Mouse (Mus musculus) spleen, postnatal 14 days (tissue): Measurements from ENCODE around the gene March9.
"Not testable (repeated sequence)": the region's sequence is repeated elsewhere in the genome, so short reads cannot be mapped to it uniquely, and the experiment has no call there.

Experiments
- DNase-seq, 2 experiments: peaks; one replicate each; pipeline ENCODE4 v3.0.0; 2021 to 2022; ENCODE audit warnings: low spot score in 2 of 2

Gene March9

DNA sequence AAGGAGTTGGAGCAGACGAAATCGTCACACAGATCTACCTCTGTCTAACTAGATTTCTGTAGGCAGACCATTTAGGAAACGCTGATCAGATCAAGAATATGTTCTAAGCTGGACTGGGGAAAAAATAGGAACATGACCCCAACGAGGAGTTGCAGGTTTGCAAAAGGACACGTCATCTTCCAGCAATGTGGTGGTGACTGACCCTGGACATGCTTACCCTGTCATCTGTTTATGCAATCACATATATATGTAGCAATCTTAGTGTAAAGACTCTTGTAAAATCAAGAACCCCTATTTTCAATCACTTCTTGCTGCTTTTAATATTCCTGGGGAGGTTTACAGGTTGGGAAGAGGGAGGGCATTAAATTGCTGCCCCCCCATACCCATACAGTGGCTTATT is 2.5 kb upstream of the March9 start:
- DNase-seq, result no peak

DNA sequence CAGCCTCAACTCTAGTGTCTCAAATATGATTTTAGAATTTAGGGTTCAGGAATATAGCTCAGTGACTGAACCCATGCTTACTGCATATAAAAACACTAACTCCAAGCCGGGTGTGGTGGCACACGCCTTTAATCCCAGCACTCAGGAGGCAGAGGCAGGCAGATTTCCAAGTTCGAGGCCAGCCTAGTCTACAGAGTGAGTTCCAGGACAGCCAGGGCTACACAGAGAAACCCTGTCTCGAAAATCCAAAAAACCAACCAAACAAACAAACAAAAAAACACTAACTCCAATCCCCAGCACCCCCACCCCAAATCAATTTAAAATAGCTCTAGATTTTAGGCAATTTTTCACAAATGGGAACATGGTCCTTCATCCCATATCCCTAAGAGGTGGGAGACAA is 2.1 kb upstream of the March9 start:
- DNase-seq, result not testable (repeated sequence)

DNA sequence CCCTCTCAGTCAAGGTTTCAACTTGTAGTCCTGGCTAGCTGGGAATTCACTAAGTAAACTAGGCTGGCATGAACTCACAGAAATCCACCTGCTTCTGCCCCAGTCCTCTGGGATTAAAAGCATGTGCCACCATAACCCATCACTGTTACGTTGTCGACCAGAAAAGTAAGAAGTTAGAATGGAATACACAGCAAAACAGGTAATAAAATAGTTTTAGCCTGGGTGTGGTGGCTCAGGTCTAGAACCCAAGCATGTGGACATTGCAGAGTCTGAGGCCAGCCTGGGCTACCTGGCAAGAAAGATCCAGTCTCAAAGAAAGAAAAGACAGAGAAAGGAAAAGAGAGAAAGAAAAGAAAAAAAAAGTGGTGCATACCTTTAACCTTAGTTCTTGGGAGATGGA is 1.5 kb upstream of the March9 start:
- DNase-seq, result no peak

DNA sequence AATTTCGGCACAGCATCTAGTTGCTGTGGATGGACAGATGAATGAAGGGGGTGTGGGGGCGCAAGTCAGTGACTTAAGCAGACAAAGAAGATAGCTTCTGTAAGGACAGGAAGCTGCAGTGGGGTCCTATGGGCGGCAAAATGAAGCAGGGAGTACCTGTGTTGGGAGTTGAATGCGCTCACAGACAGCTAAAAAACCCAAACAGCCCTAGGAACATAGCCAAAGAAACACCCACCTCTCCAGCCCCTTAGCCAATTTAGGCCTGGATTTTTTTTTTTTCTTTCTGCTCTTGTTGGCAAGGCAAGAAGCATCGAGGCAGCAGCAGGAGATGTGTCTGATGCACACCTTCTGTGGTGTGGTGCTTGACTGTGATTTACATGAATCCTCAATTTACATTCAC is 1.1 kb upstream of the March9 start:
- no peak for DNase-seq

DNA sequence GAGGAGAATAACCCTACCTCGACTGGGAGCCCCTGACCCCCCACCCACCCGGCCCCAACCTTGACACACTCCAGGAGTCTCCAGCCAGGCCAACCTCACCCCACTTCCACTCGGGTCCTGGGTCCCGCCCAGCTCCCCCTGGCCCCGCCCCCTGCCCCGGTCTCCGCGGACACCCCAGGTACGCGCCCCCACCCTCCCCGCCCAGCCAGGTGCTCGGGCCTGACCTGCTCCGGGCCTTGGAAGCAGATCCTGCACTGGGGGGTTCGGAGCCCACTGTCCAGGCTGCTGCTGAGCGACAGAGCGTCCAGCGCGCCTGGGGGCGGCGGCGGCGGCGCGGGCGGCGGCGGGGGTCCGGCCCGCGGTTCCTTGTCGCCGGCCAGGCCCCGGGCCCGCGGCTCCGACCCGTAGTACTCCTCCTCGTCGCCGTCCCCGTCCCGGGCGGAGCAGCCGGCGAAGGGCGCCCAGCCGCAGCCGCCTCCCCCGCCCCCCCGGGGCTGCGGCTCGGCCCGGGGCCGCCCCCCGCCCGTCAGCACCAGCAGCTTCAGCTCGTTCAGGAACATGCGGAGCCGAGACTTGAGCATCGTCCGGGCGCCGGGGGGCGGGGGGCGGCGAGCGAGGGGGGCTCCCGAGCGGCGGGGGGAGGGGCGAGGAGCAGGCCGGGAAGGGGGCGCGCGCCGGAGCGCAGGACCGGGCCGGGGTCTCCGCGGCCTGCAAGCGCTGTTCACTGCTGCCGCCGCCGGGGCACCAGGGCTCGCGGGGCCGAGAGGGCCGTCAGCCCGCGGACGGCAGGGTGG is 613 bp downstream of the March9 start:
- no peak for DNase-seq

DNA sequence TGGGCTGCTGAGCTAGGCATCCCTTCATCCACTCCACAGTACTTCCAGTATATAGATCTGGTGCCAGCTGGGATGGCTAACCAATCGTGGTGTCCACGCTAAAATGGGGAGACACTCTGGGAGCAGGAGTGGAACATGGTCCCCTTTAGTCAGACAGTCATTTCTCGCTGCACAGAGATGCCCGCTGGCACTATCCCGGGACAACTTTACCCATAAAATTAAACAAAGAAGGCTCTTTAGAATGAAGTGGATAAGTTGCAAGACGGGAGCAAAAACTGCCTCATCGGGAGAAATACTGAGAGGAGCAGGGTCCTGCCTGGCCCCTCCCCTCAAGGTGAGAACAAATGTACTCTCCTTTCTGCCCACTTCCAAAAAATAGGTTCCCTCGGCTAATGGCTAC is 1.3 kb downstream of the March9 start:
- DNase-seq, result no peak

DNA sequence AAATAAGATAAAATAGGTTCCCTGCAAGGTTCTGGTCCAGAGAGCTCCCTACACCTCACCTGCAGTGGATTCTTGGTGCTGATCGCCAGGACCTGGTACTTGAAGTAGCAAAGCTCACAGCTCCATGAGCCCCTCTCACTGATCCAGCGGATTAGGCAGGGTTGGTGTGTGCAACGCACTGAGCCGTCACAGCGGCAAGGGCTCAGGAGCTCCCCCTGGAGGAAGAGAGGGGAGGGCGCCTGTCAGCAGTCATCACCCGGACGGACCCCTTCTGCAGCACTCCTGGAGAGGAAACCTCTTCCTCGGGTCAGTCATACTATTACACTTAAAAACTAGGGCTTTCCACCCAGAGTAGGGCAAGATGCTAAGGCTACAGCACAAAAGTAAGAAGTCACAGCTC is 1.8 kb downstream of the March9 start:
- peak; percentile 55 to 72 for DNase-seq

DNA sequence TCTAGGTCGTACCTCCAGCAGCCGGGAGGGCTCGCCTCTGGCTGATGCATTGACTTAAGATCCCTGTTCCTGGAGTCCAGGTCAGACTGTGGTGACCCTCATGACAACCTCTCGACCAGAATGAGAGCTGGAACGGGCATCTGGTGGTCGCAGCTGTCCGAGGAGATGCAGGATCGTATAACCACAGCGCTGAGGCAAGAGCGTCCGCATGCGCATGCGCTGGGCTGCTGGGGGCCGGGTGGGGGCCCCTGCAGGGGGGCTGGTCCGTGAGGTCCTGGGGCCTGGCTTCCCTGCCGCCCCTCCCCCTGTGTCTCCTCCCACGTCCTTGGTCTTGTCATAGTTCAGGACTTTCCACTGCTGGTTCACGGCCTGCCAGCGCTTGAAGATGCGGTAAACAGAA is 3.5 kb downstream of the March9 start:
- DNase-seq, result no peak

DNA sequence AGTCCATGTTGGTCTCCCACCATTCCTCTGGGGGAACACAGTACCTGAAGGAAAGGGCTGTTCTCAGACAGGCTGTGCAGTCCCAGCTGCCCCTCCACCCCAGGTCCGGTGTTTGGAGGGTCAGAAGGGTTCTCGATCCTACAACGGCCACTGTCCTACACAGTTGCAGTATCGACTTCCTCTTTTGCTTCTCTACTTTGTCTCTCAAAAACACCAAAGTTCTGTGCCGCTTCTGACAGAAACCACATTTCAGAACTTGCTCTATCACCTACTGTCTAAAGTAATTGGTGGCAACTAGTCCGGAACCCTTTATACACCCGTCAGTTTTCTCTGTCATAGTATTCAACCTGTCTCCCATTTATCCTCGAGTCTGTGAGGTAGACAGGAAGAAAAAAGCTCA is 4.6 kb downstream of the March9 start:
- DNase-seq, result no peak

DNA sequence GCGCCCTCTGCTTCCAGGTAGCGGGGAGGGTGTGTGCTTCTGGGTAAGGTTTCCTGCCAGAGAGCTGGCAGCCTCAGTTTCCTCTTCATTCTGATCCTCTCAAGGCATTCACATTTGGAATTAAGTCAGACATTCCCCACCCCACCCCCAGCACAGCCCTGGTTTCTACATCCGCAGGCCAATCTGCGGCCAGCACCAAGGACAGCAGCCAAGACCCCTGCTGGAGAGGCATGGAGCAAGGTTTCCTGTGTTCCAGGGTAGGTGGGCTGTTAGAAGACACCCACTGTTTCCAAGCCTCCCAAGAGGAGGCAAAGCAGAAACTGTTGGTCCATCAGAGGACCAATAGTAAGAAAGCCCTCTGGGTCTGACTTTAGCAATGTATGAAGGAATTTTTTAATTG is 5.3 kb downstream of the March9 start:
- DNase-seq, result no peak

DNA sequence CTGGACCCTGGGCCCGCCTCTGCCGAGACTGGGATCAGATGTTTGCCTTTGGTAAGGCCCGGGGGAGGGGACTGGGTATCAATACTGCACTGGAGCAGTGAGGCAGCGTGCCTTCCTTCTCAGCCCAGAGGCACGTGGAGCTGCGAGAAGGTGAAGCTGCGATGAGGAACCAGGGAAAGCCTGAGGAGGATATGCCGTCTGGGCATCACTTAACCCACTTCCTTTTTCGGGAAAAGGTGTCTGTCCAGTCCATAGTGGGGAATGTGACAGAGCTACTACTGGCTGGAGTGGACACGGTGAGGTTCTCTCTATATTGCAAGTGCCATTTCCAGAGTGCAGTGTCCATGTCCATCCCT is 9.9 kb downstream of the March9 start:
- DNase-seq, result no peak

DNA sequence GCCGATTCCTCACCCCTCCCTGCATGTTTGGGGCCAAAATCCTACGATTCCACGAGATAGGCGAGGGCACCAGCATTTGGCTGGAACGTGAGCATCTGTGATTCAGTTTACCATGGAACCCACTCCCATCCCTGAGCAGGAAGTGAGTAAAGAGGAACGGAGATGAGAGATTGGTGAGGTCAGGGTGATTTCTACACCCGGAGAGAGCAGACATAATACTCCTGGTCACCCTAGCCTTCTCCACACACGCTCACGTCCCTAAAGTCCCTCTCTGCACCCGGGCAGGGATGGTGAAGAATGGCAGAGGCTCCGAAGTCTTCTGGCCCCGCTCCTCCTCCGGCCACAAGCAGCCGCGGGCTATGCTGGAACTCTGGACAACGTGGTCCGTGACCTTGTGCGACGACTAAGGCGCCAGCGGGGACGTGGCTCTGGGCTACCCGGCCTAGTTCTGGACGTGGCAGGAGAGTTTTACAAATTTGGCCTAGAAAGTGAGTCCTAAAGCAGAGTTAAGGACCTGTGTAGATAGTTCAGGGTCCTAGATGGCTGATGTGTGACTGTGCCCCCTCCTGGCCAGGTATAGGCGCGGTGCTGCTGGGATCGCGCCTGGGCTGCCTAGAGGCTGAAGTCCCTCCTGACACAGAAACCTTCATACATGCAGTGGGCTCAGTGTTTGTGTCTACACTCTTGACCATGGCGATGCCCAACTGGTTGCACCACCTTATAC is 10.4 kb downstream of the March9 start:
- no peak for DNase-seq

DNA sequence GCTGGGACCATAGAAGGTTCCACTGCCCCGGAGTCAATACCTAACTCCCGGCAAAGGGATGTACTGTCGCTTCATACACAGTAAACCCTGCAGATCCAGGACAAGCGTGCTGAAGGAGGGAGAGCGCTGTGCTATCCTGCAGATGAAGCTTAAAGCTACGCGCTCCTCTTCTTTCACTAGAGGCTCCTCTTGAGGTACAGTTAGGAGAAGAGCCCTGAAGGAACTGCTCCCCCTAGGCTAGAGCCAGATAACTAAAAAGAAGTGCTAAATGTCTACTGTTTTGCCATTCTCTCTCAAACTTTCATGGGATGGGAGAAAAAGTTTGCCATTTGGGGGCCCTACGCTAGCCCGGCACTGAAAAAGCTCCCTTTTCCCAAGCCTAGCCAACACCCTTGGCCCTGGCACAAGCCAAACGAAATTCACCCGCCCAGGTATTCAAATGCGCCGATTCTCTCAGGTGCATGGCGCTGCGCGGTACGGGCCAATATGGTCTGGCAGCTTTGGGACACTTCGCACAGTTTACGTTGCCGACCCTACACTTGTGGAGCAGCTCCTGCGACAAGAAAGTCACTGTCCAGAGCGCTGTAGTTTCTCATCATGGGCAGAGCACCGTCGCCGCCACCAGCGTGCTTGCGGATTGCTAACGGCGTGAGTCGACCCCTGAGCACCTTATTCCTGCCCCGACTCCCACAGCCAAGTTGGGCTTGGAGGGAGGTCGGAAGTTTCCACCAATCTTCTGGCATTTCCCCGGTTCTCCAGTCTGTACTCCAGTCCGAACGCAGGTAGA is 11.2 kb downstream of the March9 start:
- no peak for DNase-seq

DNA sequence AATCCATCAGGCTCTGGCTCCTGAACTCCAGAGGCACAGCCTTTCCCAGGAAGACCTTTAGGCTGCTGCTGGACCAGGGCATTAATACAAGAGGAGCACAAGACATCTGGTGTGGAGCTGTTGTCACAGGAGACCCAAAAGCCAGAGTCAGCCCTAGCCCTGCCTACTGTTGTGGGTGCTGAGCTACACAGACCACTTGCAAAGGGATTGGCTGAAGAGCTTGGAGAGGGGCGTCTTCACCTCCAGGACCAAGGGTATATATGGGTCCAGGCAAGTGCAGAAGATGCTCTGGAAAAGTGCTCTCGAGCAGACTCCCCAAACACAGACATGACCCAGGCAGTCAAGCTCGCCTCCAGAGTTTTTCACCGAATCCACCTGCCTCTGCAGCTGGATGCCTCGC is 12.0 kb downstream of the March9 start, which contains the start of gene Cyp27b1:
Gene Cyp27b1, plus strand, starts transcription at position 297 of the 400 bp plus-strand sequence.
- DNase-seq, result no peak

DNA sequence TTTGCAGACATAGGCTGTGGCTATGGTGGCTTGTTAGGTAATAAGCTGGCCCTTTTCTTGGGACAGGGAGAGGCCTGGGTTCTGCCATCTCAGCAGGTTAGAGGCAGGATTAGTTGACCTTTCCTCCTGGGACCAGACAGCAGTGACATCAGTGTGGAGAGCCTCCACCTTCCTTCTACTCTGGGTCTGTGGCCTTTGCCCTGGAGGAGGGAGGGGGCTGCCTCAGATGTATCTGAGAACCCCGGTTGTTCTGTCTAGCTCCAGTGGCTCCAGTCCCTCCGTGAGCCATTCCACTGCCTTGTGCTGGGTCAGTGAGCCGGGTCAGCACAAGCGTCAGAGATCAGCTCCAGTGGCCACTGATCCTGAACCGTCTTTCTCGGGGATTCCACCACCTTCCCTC is 16.8 kb downstream of the March9 start:
- no peak for DNase-seq

DNA sequence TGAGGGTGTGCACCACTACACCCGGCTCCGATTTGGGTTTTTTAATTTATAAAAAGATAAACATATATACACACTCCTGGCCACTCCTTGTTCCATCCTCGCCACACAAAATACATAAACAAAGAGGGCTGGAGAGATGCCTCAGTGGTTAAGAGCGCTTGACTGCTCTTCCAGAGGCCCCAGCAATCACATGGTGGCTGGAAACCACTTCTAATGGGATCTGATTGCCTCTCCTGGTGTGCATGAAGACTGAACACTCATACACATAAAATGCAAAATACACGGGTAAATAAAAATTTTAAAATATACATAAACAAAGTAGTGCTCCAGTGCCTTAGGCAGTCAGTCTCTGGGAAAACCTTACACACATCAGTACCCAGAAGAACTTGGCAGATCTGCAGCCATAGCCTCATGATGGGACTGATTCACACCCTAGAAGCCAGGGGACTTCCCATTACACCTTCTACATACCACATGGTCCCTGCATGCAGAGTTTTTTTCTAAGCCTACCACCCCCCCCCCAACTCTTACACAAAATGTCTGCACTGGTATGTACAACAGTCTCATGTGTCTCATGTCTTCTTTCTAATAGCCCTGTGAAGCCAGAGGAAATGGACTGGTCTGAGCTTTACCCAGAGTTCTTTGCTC is 17.4 kb downstream of the March9 start:
- no peak for DNase-seq

DNA sequence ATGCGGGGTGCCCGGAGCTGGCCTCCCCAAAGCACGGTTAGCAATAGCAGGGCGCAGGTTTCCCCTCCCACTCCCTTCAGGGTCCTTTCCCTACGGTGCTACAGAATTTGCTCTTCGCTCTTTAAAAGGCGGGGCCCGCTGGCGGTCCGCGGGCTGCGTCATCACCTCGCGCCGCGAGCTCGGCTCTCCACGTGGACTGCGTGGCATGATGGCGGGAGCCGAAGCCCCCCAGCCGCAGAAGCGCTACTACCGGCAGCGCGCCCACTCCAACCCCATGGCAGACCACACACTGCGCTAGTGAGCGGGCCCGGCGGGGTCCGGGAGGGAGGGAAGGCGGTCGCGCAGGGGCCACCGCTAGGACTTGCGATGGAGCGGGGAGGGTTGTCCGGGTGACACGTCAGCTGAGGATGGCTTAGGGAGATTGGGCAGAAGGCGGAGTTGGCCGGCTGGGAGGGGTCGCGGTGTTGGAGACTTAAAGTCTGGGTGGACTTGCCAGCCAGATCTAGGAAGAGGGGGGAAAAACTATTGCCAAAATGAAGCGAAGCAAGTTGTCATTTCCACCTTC is 18.1 kb downstream of the March9 start:
- DNase-seq, result peak; percentile 55 to 76

DNA sequence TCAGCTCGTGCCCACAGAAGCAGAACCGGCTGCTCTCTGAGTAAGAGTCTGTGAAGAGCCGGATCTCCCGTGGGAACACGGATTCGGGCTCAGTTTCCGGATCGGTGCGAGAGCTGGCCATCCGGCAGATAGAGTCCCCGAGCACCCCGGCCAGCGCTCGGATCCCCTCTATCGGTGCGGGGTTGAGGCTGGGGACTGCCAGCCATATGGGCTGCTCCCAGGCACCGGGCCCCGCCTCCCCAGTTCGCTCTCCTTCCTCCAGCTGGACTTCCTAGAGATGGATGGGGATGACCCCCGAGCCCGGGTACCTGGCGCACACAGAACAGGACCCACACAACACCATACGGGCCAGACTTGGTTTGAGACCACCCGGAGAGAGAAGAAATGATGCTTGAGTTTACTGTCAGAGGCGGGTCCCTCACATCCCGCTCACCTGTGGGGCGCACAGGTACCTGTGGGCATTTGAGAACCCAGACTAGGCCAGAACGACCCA is 18.7 kb downstream of the March9 start, which contains the start of the genes Mettl1 and Eef1akmt3:
Gene Mettl1, plus strand, starts transcription at position 141 of the 493 bp plus-strand sequence.
Gene Eef1akmt3, minus strand, starts transcription at position 240 of the 493 bp plus-strand sequence.
- no peak for DNase-seq

DNA sequence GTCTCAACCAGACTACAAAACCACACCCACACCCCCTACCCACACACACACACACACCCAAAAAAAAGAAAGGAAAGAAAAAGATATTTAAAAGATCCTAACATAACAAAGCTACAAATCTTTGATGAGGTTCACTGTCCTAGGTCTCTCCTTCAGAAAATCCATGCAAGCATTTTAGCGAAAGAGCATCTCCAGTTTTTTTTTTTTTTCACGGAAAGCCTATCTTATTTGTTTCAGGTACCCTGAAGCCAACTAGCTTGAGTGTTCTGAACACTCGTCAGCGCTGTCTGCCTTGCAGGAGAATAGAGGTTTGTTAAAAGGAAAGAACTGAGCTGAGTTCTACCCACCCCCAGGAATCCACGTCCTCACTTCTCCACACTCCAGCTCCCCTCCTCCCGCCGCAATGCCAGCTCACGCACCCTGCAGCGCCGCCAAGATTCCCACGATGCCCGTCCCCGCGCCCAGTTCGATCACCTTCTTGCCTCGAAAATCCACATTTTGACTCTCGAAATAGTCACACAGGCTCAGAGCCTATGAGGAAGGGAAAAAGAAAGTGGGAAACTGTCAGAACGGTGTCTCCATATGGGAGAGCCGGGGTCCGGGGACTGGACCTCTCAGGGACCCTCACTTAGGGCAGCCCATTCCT is 19.3 kb downstream of the March9 start:
- no peak for DNase-seq

DNA sequence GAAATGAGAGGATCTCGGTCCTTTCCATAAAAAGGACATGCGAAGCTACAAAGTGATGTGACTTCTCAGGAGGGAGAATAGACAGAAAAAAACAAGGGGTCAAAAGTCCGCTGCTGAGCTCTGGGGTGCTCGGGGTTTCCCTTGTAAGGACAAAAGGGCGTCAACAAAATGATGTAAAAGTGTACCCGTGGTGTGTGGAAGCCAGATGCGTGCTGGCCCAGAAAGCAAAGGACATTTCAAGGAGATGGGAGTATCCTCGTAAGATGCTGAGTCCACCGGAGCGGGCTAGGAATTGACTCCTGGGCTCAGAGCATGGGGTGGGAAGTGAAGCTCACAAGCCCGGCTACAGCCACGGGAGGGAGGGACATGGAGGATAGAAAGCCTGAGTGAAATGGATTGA is 22.3 kb downstream of the March9 start:
- no peak for DNase-seq

DNA sequence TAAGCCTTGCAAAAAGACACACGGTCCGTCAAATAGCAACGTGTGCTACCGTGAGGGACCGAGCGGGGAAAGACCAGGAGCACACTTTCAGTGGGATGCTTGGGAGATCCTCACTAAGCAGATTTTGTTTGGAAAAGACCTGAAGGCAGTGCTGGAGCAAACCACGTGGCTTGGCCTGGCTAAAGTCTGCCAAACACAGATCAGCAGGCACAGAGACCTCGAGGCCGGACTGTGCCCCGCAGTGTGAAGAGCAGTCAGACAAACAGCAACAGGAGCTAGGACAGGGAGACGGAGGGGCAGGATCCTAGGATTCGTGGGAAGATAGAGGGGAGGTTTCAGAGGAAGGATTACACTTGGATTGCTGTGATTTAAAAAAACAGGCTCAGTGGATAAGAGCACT is 23.7 kb downstream of the March9 start:
- DNase-seq, result no peak
